Mouse (Mus musculus) testis, adult 2 months (tissue): ENCODE data around the gene Tnks1bp1.

ENCODE experiments used
- CTCF ChIP-seq: fragments of 200-500 bp; IDR thresholded peaks from 2 replicates; pipeline ENCODE4 v1.5.1; 2012; ENCODE audit warnings: low read depth, mild to moderate bottlenecking, inconsistent platforms, low read length, moderate library complexity; ENCODE audit not compliant: control insufficient read depth, insufficient read depth, insufficient replicate concordance
- POLR2A ChIP-seq: fragments of 200-500 bp; IDR thresholded peaks from 2 replicates; pipeline ENCODE4 v1.6.1; 2012; ENCODE audit warnings: low read depth, mild to moderate bottlenecking, inconsistent platforms, low read length, moderate library complexity; ENCODE audit not compliant: control insufficient read depth

DNA sequence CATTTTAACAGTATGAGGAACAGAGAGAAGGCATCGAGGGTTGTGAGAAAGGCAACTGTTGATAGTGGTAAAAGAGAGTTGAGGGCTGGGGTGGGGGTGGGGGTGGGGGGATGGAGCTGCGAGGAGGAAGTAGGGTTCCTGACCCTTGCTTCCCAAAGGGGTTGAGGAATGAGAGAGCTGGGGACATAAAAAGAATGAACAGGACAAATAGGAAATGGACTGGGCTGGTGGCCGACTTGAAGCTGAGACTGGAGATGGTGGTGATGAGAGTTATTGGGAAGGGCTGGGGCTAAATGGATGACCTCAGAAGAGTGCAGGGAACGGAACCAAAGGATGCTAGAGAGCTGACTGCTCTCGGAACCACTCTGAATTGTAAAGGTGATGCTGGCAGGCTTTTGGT is 8.9 kb downstream of the Tnks1bp1 start:
- TF ChIP-seq CTCF (no peak), POLR2A (no peak)
